Mouse (Mus musculus): ENCODE results near the gene Ccdc189. TPM values are rescaled to one million over a fixed set of nuclear protein-coding genes. Genes with fewer than 3 reads are reported as not detected.
"Not testable (repeated sequence)": the region's sequence is repeated elsewhere in the genome, so short reads cannot be mapped to it uniquely, and the experiment has no call there.

Ccdc189 gene
- polyA plus RNA-seq (2015; fragmentation: Nextera tagmentation; extraction: Ambion mirVana) = 10.8 and 10.9 TPM in 2 replicates

- H3K4me2 ChIP-seq = peak within 1 kb of the TSS; percentile 95
- peak within 1 kb of the TSS; percentile 79 for H3K27ac ChIP-seq
- H3K27me3 ChIP-seq (replicated peaks) = no peaks in the 10 kb centered on the region
- peak within 1 kb of the TSS; percentile 77 for H3K4me3 ChIP-seq
- peaks cover 22% of the 10 kb centered on the region for H3K4me1 ChIP-seq
- H3K9ac ChIP-seq = peak within 1 kb of the TSS; percentile 70
- under 1% methylated on average over 50 of the region's 50 CpGs for WGBS
- ATAC-seq (replicated peaks) = peak; percentile 97
- no peaks in the 10 kb centered on the region for H3K9me3 ChIP-seq
- H3K36me3 ChIP-seq (replicated peaks) = peaks cover 39% of the 10 kb centered on the region
Measured at GRCm38 (mm10) chr7:127588011-127588871, at the start of gene Ccdc189, which contains the start of gene Rnf40. Ccdc189 (minus strand) TSS chr7:127588595. Rnf40 (plus strand) TSS chr7:127588767.

GRCm38 (mm10) chr7:127636963-127637362, 48.6 kb upstream of the Ccdc189 start:
- ATAC-seq (replicated peaks) = peak; percentile 60; the same call in 1 of the 2 replicates
- Histone ChIP-seq H3K4me3 (peak overlapping the region; percentile 61), H3K4me2 (peak overlapping the region; percentile 74), H3K27me3 (replicated peaks) (no peaks in the 10 kb centered on the region), H3K27ac (peak overlapping the region; percentile 49), H3K36me3 (replicated peaks) (no peaks in the 10 kb centered on the region), H3K9ac (peak overlapping the region; percentile 70), H3K9me3 (no peaks in the 10 kb centered on the region), H3K4me1 (peaks cover 12% of the 10 kb centered on the region)
- 2% methylated on average over 27 of the region's 27 CpGs for WGBS

- WGBS = 64% methylated on average over 4 of the region's 4 CpGs
- Histone ChIP-seq H3K4me1 (peaks cover 2% of the 10 kb centered on the region; the same call in 1 of the 2 replicates), H3K27me3 (replicated peaks) (no peaks in the 10 kb centered on the region), H3K27ac (no peak overlapping the region), H3K36me3 (replicated peaks) (no peaks in the 10 kb centered on the region), H3K4me2 (no peak overlapping the region), H3K4me3 (no peak overlapping the region), H3K9ac (no peak overlapping the region), H3K9me3 (no peaks in the 10 kb centered on the region)
- no peak for ATAC-seq (replicated peaks)
Measured at GRCm38 (mm10) chr7:127631416-127631815, 43.0 kb upstream of the Ccdc189 start.

GRCm38 (mm10) chr7:127628646-127629045, 40.3 kb upstream of the Ccdc189 start:
- Histone ChIP-seq H3K27me3 (replicated peaks) (no peaks in the 10 kb centered on the region), H3K4me3 (no peak overlapping the region), H3K4me2 (no peak overlapping the region), H3K27ac (no peak overlapping the region), H3K4me1 (no peaks in the 10 kb centered on the region), H3K9ac (no peak overlapping the region), H3K36me3 (replicated peaks) (no peaks in the 10 kb centered on the region), H3K9me3 (no peaks in the 10 kb centered on the region)
- WGBS = 85% methylated on average over 5 of the region's 5 CpGs
- ATAC-seq (replicated peaks) = no peak

GRCm38 (mm10) chr7:127626471-127626870, 38.1 kb upstream of the Ccdc189 start:
- Histone ChIP-seq H3K9ac (no peak overlapping the region), H3K4me3 (no peak overlapping the region), H3K27me3 (replicated peaks) (no peaks in the 10 kb centered on the region), H3K9me3 (no peaks in the 10 kb centered on the region), H3K4me1 (no peaks in the 10 kb centered on the region), H3K4me2 (no peak overlapping the region), H3K27ac (no peak overlapping the region), H3K36me3 (replicated peaks) (no peaks in the 10 kb centered on the region)
- no peak for ATAC-seq (replicated peaks)
- WGBS = 90% methylated on average over 4 of the region's 4 CpGs

- 98% methylated on average over 7 of the region's 7 CpGs for WGBS
- H3K36me3 ChIP-seq (replicated peaks) = no peaks in the 10 kb centered on the region
- no peak overlapping the region for H3K4me3 ChIP-seq
Measured at GRCm38 (mm10) chr7:127626039-127626438, 37.6 kb upstream of the Ccdc189 start.

GRCm38 (mm10) chr7:127618402-127618801, 30.0 kb upstream of the Ccdc189 start:
- H3K4me1 ChIP-seq = peaks cover 24% of the 10 kb centered on the region
- H3K9me3 ChIP-seq; ATAC-seq (replicated peaks); H3K9ac ChIP-seq; H3K4me2 ChIP-seq; H3K27ac ChIP-seq; H3K27me3 ChIP-seq (replicated peaks); H3K4me3 ChIP-seq; H3K36me3 ChIP-seq (replicated peaks): not testable (repeated sequence)
- 93% methylated on average over 7 of the region's 8 CpGs for WGBS

More at GRCm38 (mm10) chr7:127626039-127626438, 37.6 kb upstream of the Ccdc189 start:
- Histone ChIP-seq H3K4me1 (no peaks in the 10 kb centered on the region), H3K9ac (no peak overlapping the region), H3K9me3 (no peaks in the 10 kb centered on the region), H3K27ac (no peak overlapping the region), H3K4me2 (no peak overlapping the region), H3K27me3 (replicated peaks) (no peaks in the 10 kb centered on the region)
- no peak for ATAC-seq (replicated peaks)

GRCm38 (mm10) chr7:127617962-127618361, 29.6 kb upstream of the Ccdc189 start:
- Histone ChIP-seq H3K27ac (no peak overlapping the region), H3K36me3 (replicated peaks) (no peaks in the 10 kb centered on the region), H3K9ac (no peak overlapping the region), H3K4me2 (no peak overlapping the region), H3K9me3 (no peaks in the 10 kb centered on the region), H3K4me3 (no peak overlapping the region), H3K4me1 (peaks cover 29% of the 10 kb centered on the region), H3K27me3 (replicated peaks) (no peaks in the 10 kb centered on the region)
- ATAC-seq (replicated peaks) = no peak
- 37% methylated on average over 2 of the region's 2 CpGs for WGBS

- WGBS = 94% methylated on average over 1 of the region's 1 CpGs
- H3K27me3 ChIP-seq (replicated peaks) = no peaks in the 10 kb centered on the region
- no peaks in the 10 kb centered on the region for H3K9me3 ChIP-seq
- no peak overlapping the region for H3K4me2 ChIP-seq
- H3K36me3 ChIP-seq (replicated peaks) = peaks cover 7% of the 10 kb centered on the region
- H3K4me1 ChIP-seq = peaks cover 29% of the 10 kb centered on the region
- H3K27ac ChIP-seq = no peak overlapping the region
- no peak overlapping the region for H3K4me3 ChIP-seq
- H3K9ac ChIP-seq = no peak overlapping the region
- ATAC-seq (replicated peaks) = no peak
Measured at GRCm38 (mm10) chr7:127616881-127617280, 28.5 kb upstream of the Ccdc189 start.

GRCm38 (mm10) chr7:127616336-127616735, 27.9 kb upstream of the Ccdc189 start:
- peaks cover 13% of the 10 kb centered on the region for H3K36me3 ChIP-seq (replicated peaks)
- peak overlapping the region; percentile 20; the same call in 1 of the 2 replicates for H3K9ac ChIP-seq
- H3K4me1 ChIP-seq = peaks cover 29% of the 10 kb centered on the region
- peak overlapping the region; percentile 91 for H3K4me2 ChIP-seq
- no peak for ATAC-seq (replicated peaks)
- no peaks in the 10 kb centered on the region for H3K27me3 ChIP-seq (replicated peaks)
- 65% methylated on average over 1 of the region's 1 CpGs for WGBS
- no peaks in the 10 kb centered on the region for H3K9me3 ChIP-seq
- H3K4me3 ChIP-seq = peak overlapping the region; percentile 97
- H3K27ac ChIP-seq = peak overlapping the region; percentile 92; the same call in 1 of the 2 replicates

GRCm38 (mm10) chr7:127614891-127615843, 26.8 kb upstream of the Ccdc189 start, which contains the start of gene Zfp629:
Zfp629 (minus strand) TSS chr7:127615797.
- Histone ChIP-seq H3K4me2 (peak within 1 kb of the TSS; percentile 91), H3K27ac (peak within 1 kb of the TSS; percentile 92), H3K4me3 (peak within 1 kb of the TSS; percentile 97), H3K9me3 (no peaks in the 10 kb centered on the region), H3K36me3 (replicated peaks) (peaks cover 24% of the 10 kb centered on the region), H3K9ac (peak within 1 kb of the TSS; percentile 96), H3K4me1 (peaks cover 29% of the 10 kb centered on the region), H3K27me3 (replicated peaks) (no peaks in the 10 kb centered on the region)
- ATAC-seq (replicated peaks) = peak; percentile 92
- WGBS = under 1% methylated on average over 48 of the region's 50 CpGs

GRCm38 (mm10) chr7:127614511-127614890, 26.1 kb upstream of the Ccdc189 start:
- under 1% methylated on average over 43 of the region's 44 CpGs for WGBS
- H3K4me2 ChIP-seq = peak overlapping the region; percentile 91
- peaks cover 31% of the 10 kb centered on the region for H3K36me3 ChIP-seq (replicated peaks)
- H3K27me3 ChIP-seq (replicated peaks) = no peaks in the 10 kb centered on the region
- H3K9me3 ChIP-seq = no peaks in the 10 kb centered on the region
- H3K4me3 ChIP-seq = peak overlapping the region; percentile 97
- H3K27ac ChIP-seq = peak overlapping the region; percentile 92
- H3K9ac ChIP-seq = peak overlapping the region; percentile 96
- peaks cover 29% of the 10 kb centered on the region for H3K4me1 ChIP-seq
- ATAC-seq (replicated peaks) = peak; percentile 55
